Mouse (Mus musculus) lung, adult 2 months (tissue): Measurements from ENCODE around the gene Pkp2.

Experiments used
- CTCF ChIP-seq: fragments of 200-500 bp; IDR thresholded peaks from 2 replicates; pipeline ENCODE4 v1.5.1; 2011; ENCODE audit warnings: mild to moderate bottlenecking, low read length, control low read depth; ENCODE audit not compliant: insufficient read depth
- POLR2A ChIP-seq: fragments of 200-500 bp; IDR thresholded peaks from 2 replicates; pipeline ENCODE4 v1.6.1; 2011; ENCODE audit warnings: low read depth, mild to moderate bottlenecking, control low read depth, low read length, borderline replicate concordance; ENCODE audit errors: extremely low read depth

- TF ChIP-seq CTCF: no peak
- no peak for TF ChIP-seq POLR2A
Measured at GRCm38 (mm10) chr16:16303138-16303827, 90.2 kb downstream of the Pkp2 start.
